Mouse (Mus musculus) G1E (cell line): Measurements from ENCODE around the gene Kbtbd12. TPM values are rescaled to one million over a fixed set of nuclear protein-coding genes. Genes with fewer than 3 reads are reported as not detected.

Experiments used
- ATAC-seq: 2 replicates; pipeline ENCODE4 v1.8.0; 2016; ENCODE audit warnings: mild to moderate bottlenecking; ENCODE audit not compliant: insufficient number of reproducible peaks, poor library complexity, low FRiP score, severe bottlenecking; ENCODE audit errors: extremely low read depth
- DNase-seq: peaks from one replicate; pipeline ENCODE4 v3.0.0; 2012; ENCODE audit warnings: low spot score
- H3K27me3 ChIP-seq: 2 replicates; pipeline ENCODE4 v1.6.1; 2012; ENCODE audit warnings: mild to moderate bottlenecking, low read length, inconsistent platforms; ENCODE audit not compliant: insufficient read depth
- H3K36me3 ChIP-seq: replicated peaks from 2 replicates; pipeline ENCODE3; 2012; ENCODE audit warnings: mild to moderate bottlenecking, inconsistent platforms
- H3K4me1 ChIP-seq: 2 replicates; pipeline ENCODE4 v1.6.1; 2012; ENCODE audit warnings: low read depth, low read length, inconsistent platforms, mixed read lengths; ENCODE audit not compliant: insufficient read depth
- H3K4me3 ChIP-seq: 2 replicates; pipeline ENCODE4 v1.5.1; 2012; ENCODE audit warnings: low read depth, mild to moderate bottlenecking, inconsistent platforms, low read length, moderate library complexity, mixed read lengths
- H3K9me3 ChIP-seq: replicated peaks from 2 replicates; pipeline ENCODE4 v1.6.1; 2012; ENCODE audit warnings: inconsistent platforms
- CTCF ChIP-seq: IDR thresholded peaks from 2 replicates; pipeline ENCODE4 v1.5.1; 2012; ENCODE audit warnings: low read depth, low read length, inconsistent platforms, mixed read lengths
- GATA1 ChIP-seq: IDR thresholded peaks from 2 replicates; pipeline ENCODE4 v1.6.1; 2012; ENCODE audit warnings: borderline replicate concordance, low read length, inconsistent platforms, mixed read lengths
- GATA2 ChIP-seq: IDR thresholded peaks from 2 replicates; pipeline ENCODE4 v1.6.1; 2012; ENCODE audit warnings: low read depth, low read length, inconsistent platforms, borderline replicate concordance
- POLR2AphosphoS5 ChIP-seq: IDR thresholded peaks from 2 replicates; pipeline ENCODE4 v1.6.1; 2012; ENCODE audit warnings: low read depth, low read length, inconsistent platforms; ENCODE audit not compliant: insufficient replicate concordance
- TAL1 ChIP-seq: conservative IDR thresholded peaks from 2 replicates; pipeline ENCODE4 v1.6.1; 2012; ENCODE audit warnings: low read depth, low read length, inconsistent platforms, mixed read lengths
- polyA plus RNA-seq: library from polyadenylated mRNA; stranded (reverse); fragments of >175 nt; gene quantifications from 2 replicates; pipeline ENCODE4 v1.2.3, GENCODE M21; 2012
- total RNA-seq, 2 experiments: library from RNA; stranded (forward) in 1 of 2; stranded (reverse) in 1 of 2; fragments of 200-1000 nt in 1 of 2; fragments of >200 nt in 1 of 2; fragmentation: Nextera tagmentation in 1 of 2; gene quantifications; 2 replicates each; pipeline ENCODE4 v1.2.3; 2014 to 2017

Gene Kbtbd12
- total and polyA plus RNA-seq, 3 experiments: 0.27 TPM; not detected in 2

DNA sequence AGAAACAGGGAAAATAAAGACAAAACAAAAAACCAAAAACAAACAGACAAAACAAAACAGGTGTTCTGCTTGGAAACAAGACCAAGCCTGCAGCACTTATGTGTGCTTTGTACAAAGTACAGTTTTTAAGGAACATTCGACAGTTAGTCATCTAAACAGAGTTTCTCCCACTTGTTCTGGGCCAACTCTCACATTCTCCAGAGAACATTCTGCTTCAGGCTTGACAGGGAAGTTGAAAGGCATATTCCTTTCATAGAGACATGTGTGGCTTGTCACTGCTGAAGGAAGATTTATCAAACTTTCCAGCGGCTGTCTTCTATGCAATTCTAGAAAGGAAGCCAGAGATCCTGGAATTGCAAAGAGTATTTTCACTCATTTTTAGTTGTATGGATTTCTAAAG is 22.4 kb downstream of the Kbtbd12 start:
- no peaks in the 10 kb centered on the region for H3K9me3 ChIP-seq
- peaks cover 19% of the 10 kb centered on the region; the same call in 1 of the 2 replicates for H3K27me3 ChIP-seq
- DNase-seq (no peak), ATAC-seq (no peak)
- H3K4me1 ChIP-seq: no peaks in the 10 kb centered on the region
- TF ChIP-seq CTCF (no peak), TAL1 (no peak), POLR2AphosphoS5 (no peak), GATA2 (no peak), GATA1 (no peak)
- H3K4me3 ChIP-seq: no peak overlapping the region
- H3K36me3 ChIP-seq: no peaks in the 10 kb centered on the region

DNA sequence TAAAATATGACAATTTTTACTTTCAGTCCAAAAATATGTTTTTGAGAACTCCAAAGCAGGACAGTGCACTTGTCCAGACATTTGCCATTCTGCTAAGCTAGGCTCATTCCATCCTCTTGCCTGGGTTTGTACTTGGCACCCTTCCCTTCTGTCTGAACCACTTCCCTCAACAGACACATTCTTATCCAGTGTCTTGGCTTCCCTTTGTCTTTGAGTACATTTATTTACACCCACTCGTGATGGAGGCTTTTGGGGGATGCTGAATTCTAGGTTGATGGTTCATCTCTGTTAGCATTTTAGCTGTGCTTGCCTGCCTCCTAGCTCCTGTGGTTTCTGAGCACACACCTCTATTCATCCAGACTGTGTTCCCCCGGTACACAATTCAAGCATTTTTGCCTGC is 31.3 kb downstream of the Kbtbd12 start:
- no peaks in the 10 kb centered on the region for H3K9me3 ChIP-seq
- no peaks in the 10 kb centered on the region for H3K4me1 ChIP-seq
- DNase-seq (no peak), ATAC-seq (no peak)
- H3K4me3 ChIP-seq: no peak overlapping the region
- H3K36me3 ChIP-seq: no peaks in the 10 kb centered on the region
- peaks cover 35% of the 10 kb centered on the region for H3K27me3 ChIP-seq
- TF ChIP-seq TAL1: no peak
- TF ChIP-seq GATA1: no peak
- TF ChIP-seq GATA2: no peak
- no peak for TF ChIP-seq CTCF
- no peak for TF ChIP-seq POLR2AphosphoS5

DNA sequence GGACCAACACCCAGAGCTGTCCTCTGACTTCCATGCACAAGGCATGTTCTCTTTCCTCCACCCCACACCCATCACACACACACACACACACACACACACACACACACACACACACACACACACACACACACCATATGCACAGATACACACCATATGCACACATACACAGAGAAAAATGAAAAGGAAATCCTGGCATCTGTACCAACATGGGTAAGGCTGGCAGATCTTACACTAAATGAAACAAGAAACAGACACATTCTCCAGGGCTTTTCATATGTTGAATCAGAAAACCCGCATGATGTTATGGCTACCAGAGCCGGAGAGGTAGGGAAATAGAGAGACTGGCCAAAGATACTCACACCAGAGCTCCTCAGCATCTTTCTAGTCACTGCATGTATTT is 32.0 kb downstream of the Kbtbd12 start:
- Histone ChIP-seq H3K36me3 (no peaks in the 10 kb centered on the region), H3K4me3 (no peak overlapping the region), H3K4me1 (no peaks in the 10 kb centered on the region), H3K9me3 (no peaks in the 10 kb centered on the region), H3K27me3 (peaks cover 35% of the 10 kb centered on the region)
- DNase-seq: no peak
- ATAC-seq: no peak
- no peak for TF ChIP-seq TAL1
- TF ChIP-seq POLR2AphosphoS5: no peak
- TF ChIP-seq CTCF: no peak
- no peak for TF ChIP-seq GATA1
- no peak for TF ChIP-seq GATA2

DNA sequence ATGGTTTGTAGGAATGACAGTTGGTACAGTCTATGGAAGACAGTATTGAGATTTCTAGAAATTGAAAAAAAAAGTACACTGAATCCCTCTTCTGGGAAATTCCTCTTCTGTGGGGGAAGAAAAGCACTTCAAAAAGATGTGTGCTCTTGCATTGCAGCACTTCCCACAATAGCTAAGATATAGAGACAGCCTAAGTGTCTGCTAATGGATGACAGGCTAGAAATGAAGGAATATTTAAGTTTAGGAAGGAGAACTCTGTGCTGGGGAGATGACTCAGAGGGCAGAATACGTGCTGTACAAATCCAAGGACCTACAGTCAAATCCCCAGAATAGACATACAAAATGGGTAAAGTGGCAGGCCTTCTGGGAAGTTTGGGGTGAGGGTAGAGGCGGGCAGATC is 32.5 kb downstream of the Kbtbd12 start:
- Histone ChIP-seq H3K36me3 (no peaks in the 10 kb centered on the region), H3K9me3 (no peaks in the 10 kb centered on the region), H3K4me3 (no peak overlapping the region), H3K27me3 (peaks cover 35% of the 10 kb centered on the region), H3K4me1 (no peaks in the 10 kb centered on the region)
- DNase-seq (no peak), ATAC-seq (no peak)
- TF ChIP-seq GATA2: no peak
- TF ChIP-seq CTCF: no peak

DNA sequence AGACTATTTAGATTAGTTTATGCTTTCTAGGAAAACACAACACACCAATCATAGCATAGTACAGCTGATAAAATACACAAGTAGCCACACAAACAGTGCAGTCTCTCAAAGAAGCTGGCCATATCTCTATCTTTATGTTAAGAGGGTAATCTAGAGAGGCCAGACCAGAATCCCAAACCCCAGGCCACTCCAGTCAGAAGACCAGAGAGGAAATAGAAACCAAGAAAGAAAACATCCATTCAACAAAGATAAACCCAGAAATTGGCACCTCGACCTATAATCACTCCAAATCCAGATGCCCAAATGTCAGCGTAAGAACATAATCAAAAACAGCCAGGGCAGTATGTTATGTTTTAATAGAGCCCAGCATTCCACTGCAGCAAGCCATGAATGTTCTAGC is 41.6 kb downstream of the Kbtbd12 start:
- no peak for ATAC-seq
- Histone ChIP-seq H3K4me3 (no peak overlapping the region), H3K9me3 (peaks cover 2% of the 10 kb centered on the region), H3K36me3 (no peaks in the 10 kb centered on the region), H3K27me3 (peaks cover 20% of the 10 kb centered on the region), H3K4me1 (no peaks in the 10 kb centered on the region)
- DNase-seq: no peak
- TF ChIP-seq POLR2AphosphoS5 (no peak), CTCF (no peak), GATA1 (no peak), GATA2 (no peak), TAL1 (no peak)

DNA sequence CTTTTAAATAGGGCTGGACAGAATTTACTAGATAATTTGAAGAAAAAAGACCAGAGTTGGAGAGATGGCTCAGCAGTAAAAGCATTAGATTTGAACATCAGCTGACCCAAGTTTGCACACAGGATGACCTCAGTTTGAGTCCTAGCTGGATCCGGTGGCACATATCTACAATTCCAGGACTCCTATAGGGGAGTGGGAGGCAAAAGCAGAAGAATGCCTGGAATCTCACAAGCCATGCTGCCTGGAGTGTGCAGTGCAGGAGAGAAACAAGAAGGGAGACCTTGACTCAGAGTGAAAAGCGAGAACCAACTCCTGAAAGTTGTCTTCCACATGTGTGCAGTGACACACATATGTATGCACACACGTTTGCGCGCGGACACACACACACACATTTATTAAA is 45.4 kb downstream of the Kbtbd12 start:
- ATAC-seq: no peak
- Histone ChIP-seq H3K4me3 (no peak overlapping the region), H3K4me1 (peaks cover 4% of the 10 kb centered on the region; the same call in 1 of the 2 replicates), H3K9me3 (no peaks in the 10 kb centered on the region), H3K27me3 (peaks cover 30% of the 10 kb centered on the region), H3K36me3 (no peaks in the 10 kb centered on the region)
- TF ChIP-seq CTCF (no peak), GATA2 (no peak), GATA1 (no peak), POLR2AphosphoS5 (no peak), TAL1 (no peak)
- no peak for DNase-seq

DNA sequence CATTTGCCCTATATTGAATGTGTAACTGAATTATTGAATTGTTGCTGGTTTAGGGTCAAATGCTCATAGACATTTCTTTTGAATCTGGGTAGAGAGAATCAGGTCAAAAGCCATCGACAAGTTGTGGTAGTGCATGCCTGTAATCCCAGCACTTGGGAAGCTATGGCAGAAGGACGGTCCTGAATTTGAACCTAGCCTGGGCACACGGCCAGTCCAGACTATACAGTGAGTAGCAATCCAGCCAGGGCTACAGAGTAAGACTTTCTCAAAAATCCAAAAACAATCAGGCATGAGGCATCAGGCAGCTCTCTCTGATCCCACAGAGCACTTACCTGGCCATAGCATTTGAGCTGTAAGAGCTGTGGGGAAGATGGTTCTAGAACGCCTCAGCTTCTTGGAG is 47.5 kb downstream of the Kbtbd12 start:
- Histone ChIP-seq H3K4me1 (peaks cover 4% of the 10 kb centered on the region; the same call in 1 of the 2 replicates), H3K36me3 (no peaks in the 10 kb centered on the region), H3K9me3 (no peaks in the 10 kb centered on the region), H3K4me3 (no peak overlapping the region), H3K27me3 (peaks cover 47% of the 10 kb centered on the region)
- ATAC-seq (no peak), DNase-seq (no peak)
- TF ChIP-seq GATA1 (no peak), TAL1 (no peak), POLR2AphosphoS5 (no peak), GATA2 (no peak), CTCF (no peak)
